Mouse (Mus musculus) layer of hippocampus, postnatal 14 days (tissue): ENCODE data around the gene Mrpl51. TPM values are rescaled to one million over a fixed set of nuclear protein-coding genes. Genes with fewer than 3 reads are reported as not detected.
A peak's percentile ranks its signal among the peaks of the same experiment; 100 is the strongest.

Source experiments
- DNase-seq, 2 experiments: peaks; one replicate each; pipeline ENCODE4 v3.0.0; 2021 to 2022; ENCODE audit warnings: low spot score in 2 of 2, mixed read lengths in 1 of 2
- long read RNA-seq, 2 experiments: library from polyadenylated mRNA; stranded (forward); transcript quantifications; one replicate each; pipeline ENCODE4 v2.0.0; 2021
- total RNA-seq, 2 experiments: library from RNA; stranded (reverse); gene quantifications; 2 replicates each; pipeline ENCODE4 v1.2.3; 2021

Gene Mrpl51
- 10 to 100 TPM; 67.7 to 74.4 TPM for total RNA-seq
- long read RNA-seq, experiment 1, transcript Mrpl51-201 (3 exons, 3,427 nt): major isoform, 22 of 31 reads
- long read RNA-seq, experiment 1, transcript Mrpl51-202 (3 exons, 855 nt): minor isoform, 6 of 31 reads
- long read RNA-seq, experiment 1, partial matches to known transcripts: 3 of 31 reads
- long read RNA-seq, experiment 1, other reads (novel, unspliced or antisense): 0 of 31 reads
- long read RNA-seq, experiment 2, transcript Mrpl51-201 (3 exons, 3,427 nt): major isoform, 44 of 67 reads
- long read RNA-seq, experiment 2, transcript Mrpl51-202 (3 exons, 855 nt): minor isoform, 8 of 67 reads
- long read RNA-seq, experiment 2, partial matches to known transcripts: 13 of 67 reads
- long read RNA-seq, experiment 2, other reads (novel, unspliced or antisense): 1 of 67 reads

DNA sequence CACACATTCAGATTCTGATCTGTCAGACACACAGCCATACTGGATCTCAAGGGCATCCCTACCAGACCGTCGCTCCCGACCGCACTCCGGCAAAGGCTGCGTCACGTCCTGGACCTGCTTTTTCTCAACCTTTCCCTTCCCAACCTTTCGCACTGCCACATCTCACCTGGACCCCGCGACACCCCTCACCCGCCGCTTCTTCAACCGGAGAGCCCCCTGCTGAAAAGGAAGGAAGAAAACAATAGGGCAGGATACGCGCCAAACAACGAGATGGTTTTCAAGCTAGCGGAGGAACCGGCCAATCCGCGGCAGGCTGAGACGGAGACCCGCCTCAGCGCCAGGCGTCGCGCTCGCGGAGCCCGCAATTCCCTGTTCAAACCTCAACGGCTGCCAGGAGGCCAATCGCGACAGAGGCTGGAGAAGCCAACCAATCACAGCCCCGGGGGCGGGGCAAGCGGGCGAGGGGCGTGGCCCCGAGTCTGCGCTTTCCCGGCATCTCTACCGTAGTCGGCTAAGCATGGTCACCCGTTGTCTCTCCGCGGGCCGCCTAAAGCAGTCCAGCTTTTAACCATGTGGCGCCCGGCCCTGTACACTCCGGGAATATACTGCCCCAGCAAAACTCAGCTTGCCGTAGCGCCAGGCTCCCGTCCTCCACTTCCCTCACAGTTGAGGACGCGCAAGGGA is at the start of gene Mrpl51, which contains the start of gene Ncapd2:
Mrpl51 (plus strand) TSS at position 470 of the 684 bp plus-strand sequence.
Ncapd2 (minus strand) TSS at position 370 of the 684 bp plus-strand sequence.
- peak; percentile 98 for DNase-seq

DNA sequence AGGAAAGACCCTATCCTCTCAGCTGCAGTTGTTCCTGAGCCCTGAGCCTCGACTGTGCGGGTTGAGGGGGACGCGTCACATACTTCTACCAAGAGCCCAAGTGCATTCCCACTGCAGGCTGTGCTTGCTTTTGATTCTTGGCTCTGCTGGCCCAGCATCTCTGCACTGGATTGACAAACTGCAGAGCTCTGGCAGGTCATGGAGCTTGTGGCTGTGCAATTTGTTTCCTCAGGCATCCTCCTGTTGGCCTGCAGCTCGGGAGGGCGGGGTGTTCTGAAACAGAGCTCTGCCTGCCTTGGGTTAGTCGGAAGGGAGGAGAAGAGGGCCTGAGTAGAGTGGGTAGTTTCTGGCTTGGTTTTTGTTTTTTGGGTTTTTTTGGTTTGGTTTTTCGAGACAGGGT is 49.2 kb upstream of the Mrpl51 start:
- DNase-seq: no peak

DNA sequence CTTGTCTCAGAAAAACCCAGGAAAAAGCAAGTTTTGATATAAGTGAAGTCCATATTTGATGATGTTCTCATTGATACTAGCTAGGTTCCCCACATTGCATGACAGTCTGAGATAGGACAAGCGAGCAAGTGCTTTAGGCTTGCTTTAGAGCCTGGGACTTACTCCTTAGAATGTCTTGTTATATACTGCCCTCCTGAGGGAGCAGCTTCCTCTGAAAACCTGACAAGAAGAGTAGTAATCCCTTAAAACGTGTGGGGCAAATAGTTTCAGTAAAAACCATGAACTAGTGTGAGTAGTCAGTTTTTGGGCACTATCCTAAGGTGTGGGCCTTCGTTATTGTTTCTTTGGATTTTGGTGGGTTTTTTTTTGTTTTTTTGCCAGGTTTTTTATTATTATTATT is 48.5 kb upstream of the Mrpl51 start:
- no peak for DNase-seq

DNA sequence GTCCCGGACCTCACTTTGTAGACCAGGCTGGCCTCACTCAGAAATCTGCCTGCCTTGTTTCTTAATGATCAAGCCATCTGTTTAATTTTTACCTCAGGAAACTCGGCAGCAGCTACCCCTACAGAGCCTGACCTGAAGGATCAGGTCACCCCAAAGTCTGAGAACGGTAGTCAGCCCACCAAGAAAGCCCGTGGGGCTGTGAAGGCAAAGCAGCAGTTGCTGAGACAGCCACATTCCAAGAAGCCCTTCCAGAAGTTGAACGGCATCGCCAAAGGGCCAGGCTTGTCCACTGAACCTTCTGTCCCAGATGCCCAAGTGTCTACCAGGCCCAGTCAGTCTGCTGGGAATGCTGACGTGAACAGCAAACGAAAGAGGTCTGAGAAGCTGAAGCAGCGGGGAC is 47.7 kb upstream of the Mrpl51 start:
- no peak for DNase-seq

DNA sequence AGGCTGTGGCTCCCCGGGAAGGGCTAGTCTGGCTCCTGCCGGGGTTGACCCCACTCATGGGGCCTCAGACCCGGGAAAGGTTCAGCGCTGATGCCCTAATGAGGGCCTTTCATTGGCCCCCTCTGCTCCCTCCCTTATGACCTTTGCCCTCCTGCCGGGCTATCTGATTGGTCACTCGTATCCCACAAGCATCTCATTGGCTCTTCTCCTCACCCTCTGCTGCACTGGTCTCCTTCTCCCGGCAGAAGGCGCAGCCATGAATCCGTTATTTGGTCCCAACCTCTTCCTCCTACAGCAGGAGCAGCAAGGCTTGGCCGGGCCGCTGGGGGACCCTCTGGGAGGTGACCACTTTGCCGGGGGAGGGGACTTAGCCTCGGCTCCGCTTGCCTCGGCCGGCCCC is 46.6 kb upstream of the Mrpl51 start, which contains the start of gene Iffo1:
Iffo1 (plus strand) TSS at position 241 of the 400 bp plus-strand sequence.
- DNase-seq: peak; percentile 91 to 95

DNA sequence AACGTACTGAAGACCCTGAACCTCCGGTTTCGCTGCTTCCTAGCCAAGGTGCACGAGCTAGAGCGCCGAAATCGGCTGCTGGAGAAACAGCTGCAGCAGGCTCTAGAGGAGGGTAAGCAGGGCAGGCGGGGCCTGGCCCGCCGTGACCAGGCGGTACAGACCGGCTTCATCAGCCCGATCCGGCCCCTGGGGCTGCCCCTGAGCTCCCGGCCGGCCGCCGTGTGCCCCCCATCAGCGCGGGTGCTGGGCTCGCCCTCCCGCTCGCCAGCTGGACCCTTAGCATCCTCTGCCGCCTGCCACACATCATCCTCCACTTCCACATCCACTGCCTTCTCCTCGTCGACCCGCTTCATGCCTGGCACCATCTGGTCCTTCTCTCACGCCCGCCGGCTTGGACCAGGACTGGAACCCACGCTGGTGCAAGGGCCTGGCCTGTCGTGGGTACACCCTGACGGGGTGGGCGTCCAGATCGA is 46.1 kb upstream of the Mrpl51 start:
- DNase-seq: no peak

DNA sequence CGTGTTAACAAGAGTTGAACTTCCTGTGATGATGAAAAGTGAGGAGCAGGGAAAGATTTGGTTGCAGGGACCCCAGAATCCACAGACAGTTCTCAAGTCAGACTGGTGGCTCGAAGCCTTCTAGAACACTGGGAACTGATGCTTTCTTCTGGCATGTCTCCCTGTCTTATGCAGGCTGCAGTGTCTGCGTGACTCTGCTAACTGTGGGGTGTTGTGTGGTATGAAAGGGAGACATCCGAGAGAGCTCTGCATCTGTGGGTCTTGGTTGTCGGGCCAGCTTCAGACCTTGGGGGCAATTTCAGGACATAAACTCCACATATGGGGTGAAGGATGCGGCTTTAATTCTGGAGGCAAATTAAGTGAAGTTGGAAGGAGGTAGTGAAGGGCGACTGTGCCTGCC is 45.5 kb upstream of the Mrpl51 start:
- no peak for DNase-seq

DNA sequence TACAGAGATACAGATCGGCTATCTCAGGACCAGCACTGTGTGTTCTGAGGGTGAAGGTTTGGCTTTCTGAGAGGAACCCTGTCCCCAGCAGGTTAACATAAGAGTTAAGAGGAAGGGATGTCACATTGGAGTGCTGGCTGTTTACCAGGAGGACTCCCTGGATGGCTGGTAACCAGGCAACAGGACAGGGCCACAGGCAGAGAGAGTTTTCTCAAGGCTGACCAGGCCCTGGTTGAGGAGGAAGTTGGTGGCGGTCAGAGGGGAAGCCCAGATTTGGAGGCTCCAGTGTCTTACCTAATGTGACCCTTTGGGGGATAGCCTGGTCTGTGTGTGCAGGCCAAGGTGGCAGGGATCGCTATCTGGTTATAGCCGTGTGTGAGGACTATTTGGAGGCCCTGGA is 44.8 kb upstream of the Mrpl51 start:
- no peak for DNase-seq

DNA sequence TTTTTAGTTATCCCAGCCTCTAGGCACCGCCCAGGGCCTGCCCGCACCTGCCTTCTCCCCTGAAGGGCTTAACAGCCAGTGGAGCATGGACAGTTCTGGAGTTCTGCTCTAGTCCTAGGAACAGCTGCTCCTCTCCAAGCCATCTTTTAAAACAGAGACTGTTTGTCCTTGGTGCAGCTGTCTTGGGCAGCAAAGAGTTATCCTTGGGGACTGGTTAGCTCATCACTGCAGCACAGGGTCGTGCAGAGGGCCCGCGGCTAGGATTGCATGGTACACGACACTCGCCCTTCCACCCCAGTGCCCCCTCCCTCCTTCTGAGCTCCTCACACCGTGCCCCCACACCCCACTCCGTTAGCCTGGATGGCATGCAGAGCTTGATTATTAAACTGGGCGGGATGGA is 44.3 kb upstream of the Mrpl51 start:
- no peak for DNase-seq

DNA sequence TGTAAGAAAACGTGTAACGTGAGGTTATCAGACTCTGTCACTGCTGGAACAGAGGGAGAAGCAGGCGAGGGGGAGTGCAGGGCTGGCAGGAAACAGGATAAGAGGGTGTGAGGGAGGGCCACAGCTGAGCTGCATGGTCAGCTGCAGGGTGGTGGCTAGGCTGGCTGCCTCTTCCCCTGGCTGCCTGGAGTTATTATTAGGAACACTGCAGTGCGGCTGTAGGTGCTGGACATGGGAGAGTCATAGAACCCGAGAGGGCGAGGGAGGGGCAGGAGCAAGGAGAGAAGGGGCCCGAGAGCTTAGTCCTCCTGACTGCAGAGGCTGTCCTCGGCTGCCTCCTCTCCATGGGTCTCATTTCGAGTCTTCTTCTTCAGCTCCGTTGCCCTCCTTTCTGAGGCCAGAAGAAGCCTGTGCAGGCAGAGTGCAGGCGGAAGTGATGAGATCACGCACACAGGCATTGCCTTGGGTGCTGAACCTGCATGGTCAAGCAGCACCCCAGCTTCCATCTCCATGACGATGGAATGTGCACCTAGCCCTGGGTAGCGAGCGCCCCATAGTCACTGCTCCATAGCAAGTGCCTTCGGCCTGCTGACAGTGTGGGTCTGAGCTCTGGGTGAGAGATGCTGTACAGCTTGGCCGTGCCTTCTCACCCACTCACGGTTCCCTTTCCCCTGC is 43.2 kb upstream of the Mrpl51 start:
- no peak for DNase-seq

DNA sequence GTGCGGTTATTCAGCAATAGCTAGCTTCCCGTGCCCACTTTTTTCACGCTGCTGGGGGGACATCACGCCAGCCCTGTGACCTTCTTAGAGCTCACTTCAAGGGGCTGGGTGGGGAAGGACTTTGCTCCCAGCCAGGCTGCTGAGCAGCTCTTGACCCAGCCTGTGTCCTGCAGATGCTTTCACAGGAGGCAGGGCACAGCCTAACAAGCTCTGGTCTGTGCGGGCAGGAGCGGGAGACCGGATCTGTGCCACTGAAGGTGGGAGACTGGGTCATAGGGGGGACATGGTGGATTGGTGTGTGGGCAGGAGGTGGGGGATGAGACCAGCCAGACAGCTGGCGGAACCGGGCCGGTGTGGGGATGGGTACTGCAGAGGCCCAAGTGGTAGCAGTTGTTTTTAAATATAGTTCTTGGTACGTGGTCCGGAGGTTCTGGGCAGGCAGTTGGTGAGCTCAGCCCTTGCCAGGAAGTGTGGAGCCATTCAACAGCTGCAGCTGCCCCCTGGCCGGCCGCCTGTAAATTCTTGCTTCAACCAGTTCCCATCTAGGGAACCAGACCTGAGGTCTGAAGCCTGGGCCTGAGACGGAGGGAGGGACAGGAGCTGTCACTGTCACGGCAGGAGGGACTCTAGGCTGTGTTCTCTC is 42.6 kb upstream of the Mrpl51 start:
- peak; percentile 63 to 72 for DNase-seq

DNA sequence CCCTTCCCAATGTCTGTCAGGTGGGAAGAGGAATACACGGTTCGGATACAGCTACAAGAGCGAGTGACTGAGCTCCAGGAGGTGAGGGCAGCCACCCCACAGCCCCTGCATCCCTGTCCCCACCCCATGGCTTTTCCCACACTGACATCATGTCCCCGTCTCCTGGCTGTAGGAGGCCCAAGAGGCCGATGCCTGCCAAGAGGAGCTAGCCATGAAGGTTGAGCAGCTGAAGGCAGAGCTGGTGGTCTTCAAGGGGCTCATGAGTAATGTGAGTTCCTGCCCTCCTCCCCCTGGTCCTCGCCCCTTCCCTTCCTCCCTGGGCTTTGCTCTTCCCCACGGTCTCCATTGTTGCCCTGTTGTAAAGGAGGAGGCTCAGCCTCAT is 42.0 kb upstream of the Mrpl51 start:
- no peak for DNase-seq

DNA sequence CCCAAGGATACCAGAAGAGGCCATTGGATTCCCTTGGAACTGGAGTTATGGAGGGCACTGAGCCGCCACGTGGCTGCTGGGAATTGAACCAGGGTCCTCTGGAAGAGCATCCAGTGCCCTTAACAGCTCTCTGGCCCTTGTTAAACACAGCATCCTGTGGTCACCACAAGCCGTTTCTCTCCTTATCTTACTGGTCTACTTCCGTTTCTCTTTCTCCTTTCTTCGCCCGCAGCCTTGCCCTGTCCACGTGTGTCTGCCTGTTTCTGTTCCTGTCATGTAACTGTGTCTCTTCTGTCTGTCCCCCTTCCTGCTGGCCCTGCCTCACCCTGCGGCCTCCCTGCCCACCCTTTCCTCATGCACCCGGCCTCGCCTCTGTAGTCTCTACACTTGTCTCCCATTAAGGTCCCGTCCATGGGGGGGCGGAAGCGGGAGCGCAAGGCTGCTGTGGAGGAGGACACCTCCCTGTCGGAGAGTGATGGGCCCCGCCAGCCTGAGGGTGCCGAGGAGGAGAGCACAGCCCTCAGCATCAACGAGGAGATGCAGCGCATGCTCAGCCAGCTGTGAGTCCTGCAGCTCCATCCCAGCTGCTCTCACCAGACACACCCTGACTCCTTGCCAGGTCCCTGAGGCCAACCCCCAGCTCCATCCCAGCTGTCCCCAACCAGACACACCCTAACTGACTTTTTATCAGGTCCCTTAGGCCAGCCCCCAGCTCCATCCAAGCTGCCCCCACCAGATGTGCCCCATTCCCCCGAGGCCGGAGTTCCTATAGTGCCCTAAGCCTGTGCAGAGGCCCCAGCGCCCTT is 39.2 kb upstream of the Mrpl51 start:
- no peak for DNase-seq

DNA sequence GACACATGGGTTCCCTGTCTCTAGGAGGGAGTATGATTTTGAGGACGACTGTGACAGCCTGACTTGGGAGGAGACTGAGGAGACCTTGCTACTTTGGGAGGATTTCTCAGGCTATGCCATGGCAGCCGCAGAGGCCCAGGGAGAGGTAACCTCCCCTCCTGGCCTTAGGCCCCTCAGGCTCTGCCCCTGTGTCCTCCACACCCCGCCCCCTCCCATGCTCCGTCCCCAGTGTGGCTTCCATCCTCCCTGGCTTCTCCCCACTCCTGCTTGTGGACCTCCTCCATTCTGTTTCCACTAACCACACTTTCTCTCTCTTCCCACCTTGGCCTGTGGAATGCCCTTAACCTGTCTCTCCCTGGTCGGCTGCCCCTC is 38.6 kb upstream of the Mrpl51 start:
- no peak for DNase-seq

DNA sequence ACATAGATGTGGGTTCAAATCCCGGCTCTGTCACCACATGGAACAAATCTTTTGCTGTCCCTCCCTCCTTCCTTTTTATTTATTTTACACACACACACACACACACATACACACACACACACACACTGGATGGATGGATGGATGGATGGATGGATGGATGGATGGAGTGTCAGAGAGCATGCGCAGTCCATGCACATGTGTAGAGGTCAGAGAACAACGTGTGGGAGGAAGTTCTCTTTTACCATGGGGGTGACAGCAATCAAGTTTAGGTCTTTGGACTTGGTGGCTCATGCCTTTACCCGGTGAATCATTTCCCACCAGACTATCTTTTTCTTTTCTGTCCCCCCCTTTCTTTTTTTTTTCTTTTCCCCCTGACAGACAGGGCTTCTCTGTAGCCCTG is 37.9 kb upstream of the Mrpl51 start:
- DNase-seq: no peak

DNA sequence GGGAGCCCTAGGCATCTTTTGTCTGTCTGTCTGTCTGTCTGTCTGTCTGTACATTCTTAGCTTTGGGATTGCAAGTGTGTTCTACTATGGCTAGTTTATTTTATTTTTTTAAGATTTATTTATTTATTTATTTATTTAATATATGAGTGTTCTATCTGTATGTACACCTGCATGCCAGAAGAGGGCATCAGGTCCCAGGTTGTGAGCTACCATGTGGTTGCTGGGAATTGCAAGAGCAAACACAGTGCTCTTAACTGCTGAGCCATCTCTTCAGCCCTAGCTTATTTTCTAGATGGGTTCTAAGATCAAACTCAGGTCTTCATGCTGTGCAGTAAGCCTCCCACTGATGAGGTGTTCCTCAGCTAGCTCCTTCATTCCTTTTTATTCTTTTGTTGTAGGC is 37.1 kb upstream of the Mrpl51 start:
- no peak for DNase-seq

DNA sequence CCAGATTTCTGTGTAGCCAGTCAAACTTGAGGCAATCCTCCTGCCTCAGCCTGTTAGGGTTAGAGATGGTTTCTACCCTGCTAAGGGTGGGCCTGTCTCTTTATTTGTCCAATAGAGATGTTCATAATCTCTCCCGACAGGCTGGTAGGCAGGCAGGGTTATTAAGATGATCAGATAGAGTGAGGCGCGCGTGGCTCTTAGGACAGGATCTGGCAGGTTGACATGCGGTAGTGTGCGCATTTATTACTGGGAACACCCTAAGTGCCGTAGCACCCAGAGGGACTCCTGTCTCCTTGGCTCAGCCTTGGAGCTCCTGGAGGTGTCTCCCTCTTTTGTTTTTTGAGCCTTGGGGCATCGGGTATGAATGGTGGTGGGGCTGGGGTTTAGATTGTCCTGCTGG is 36.3 kb upstream of the Mrpl51 start:
- no peak for DNase-seq

DNA sequence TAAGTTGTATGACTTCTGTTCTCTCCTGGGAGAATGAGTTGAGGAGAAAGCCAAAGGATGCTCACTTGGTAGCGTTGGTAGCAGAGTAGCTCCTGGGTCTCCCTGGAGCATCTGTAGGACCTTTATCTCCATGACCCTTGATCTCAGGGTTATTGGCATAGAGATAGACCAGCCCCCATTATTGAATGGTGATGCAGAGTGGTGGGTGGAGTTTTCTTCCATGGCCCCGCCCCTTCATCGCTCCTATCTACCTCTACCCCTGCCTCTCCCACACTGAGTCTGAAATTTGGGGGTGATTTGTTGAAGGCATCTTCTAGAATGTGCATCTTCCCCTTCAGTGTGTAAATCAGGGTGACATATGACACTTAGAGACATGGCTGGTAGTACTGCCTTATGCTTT is 35.1 kb upstream of the Mrpl51 start:
- no peak for DNase-seq

DNA sequence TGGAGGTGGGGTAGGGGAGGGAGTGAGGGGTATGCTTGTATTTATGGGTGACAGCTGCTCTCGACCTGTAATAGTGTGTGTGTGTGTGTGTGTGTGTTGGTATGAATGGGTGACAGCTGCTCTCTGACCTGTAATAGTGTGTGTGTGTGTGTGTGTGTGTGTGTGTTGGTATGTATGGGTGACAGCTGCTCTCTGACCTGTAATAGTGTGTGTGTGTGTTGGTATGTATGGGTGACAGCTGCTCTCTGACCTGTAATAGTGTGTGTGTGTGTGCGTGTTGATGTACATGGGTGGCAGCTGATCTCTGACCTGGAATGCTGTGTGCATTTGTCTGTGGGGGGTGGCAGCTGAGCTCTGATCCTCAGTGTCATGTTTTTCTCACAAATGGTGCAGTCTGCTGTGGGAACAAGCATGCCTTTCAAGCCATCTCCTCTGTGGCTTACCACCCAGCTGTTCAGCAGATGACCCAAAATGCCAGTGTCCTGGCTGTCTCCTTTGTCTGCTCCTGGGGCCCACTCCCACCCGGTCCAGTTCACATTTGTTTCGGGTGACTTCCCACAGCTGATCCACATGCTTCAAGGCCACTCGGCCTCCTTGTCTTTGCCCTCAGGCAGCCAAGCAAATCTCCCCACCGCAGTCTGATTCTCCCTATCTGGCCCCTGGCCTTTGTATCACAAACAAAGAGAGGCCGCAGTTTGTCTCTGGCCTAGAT is 34.5 kb upstream of the Mrpl51 start:
- no peak for DNase-seq

DNA sequence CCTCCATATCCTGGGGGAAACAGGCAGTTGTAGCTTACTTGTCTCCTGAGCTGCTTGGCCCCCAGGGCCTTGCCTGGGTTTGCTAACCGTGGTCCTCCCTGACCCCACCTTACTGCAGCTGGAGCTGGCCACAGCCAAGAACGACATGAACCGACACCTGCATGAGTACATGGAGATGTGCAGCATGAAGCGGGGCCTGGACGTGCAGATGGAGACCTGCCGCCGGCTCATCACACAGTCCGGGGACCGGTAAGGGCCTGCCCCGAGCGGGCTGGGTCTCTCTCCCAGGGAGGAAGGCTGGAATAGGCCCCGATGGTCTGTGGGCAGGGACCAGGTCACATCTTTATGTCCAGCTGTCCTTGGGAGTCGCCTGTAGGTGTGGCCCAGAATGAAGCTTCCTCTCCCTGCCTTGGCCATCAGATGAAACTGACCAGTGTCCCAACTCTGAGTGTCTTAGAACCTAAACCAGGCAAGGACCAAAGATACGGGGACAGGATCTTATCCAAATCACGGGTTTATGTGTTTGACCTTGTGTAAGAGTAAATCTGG is 32.6 kb upstream of the Mrpl51 start:
- no peak for DNase-seq
